Mouse (Mus musculus): ENCODE results near the gene Kdm4b. TPM values are rescaled to one million over a fixed set of nuclear protein-coding genes. Genes with fewer than 3 reads are reported as not detected.

The Kdm4b gene
- 10 to 100 TPM; 38.0 to 40.9 TPM for total RNA-seq (2021)

GRCm38 (mm10) chr17:56325450-56326152 lies at the start of gene Kdm4b:
Gene Kdm4b (plus strand): TSS chr17:56326062.
- intact Hi-C loops (cut with DNase I) = loop anchor here (2.0 kb wide), 1 partner anchor 33 kb away; the partner anchor contains the start of gene Plin3
- peak; percentile 96 to 98 for DNase-seq

GRCm38 (mm10) chr17:56276643-56277566 lies 49.0 kb upstream of the Kdm4b start, which contains the start of gene Ticam1:
Gene Ticam1 (minus strand): TSS chr17:56276786.
- intact Hi-C loops (cut with DNase I) = loop anchor here (1.0 kb wide), 1 partner anchor 13 kb away; no protein-coding TSS in a partner anchor
- peak; percentile 85 to 86 for DNase-seq

- intact Hi-C loops (cut with DNase I) = loop anchor here (1.0 kb wide), 1 partner anchor 13 kb away; no protein-coding TSS in a partner anchor
Observed at GRCm38 (mm10) chr17:56277567-56277893, 48.3 kb upstream of the Kdm4b start.

GRCm38 (mm10) chr17:56278340-56278739 lies 47.5 kb upstream of the Kdm4b start:
- intact Hi-C loops (cut with DNase I) = no loop called here

More at GRCm38 (mm10) chr17:56277567-56277893, 48.3 kb upstream of the Kdm4b start:
- no peak for DNase-seq

GRCm38 (mm10) chr17:56279481-56280155 lies 46.2 kb upstream of the Kdm4b start:
- peak; percentile 52 to 64 for DNase-seq
- intact Hi-C loops (cut with DNase I) = no loop called here

More at GRCm38 (mm10) chr17:56278340-56278739, 47.5 kb upstream of the Kdm4b start:
- DNase-seq = no peak

- intact Hi-C loops (cut with DNase I) = no loop called here
- DNase-seq = no peak
Observed at GRCm38 (mm10) chr17:56281193-56281592, 44.7 kb upstream of the Kdm4b start.

- DNase-seq = no peak
- intact Hi-C loops (cut with DNase I) = no loop called here
Observed at GRCm38 (mm10) chr17:56282802-56283201, 43.1 kb upstream of the Kdm4b start.

GRCm38 (mm10) chr17:56283316-56283715 lies 42.5 kb upstream of the Kdm4b start:
- no peak for DNase-seq

GRCm38 (mm10) chr17:56285995-56286394 lies 39.9 kb upstream of the Kdm4b start:
- DNase-seq = no peak
- intact Hi-C loops (cut with DNase I) = loop anchor here (5.0 kb wide), 1 partner anchor 296 kb away; the partner anchor contains the start of genes Safb and Safb2

More at GRCm38 (mm10) chr17:56283316-56283715, 42.5 kb upstream of the Kdm4b start:
- intact Hi-C loops (cut with DNase I) = no loop called here

GRCm38 (mm10) chr17:56287830-56288229 lies 38.0 kb upstream of the Kdm4b start:
- intact Hi-C loops (cut with DNase I) = loop anchor here (5.0 kb wide), 1 partner anchor 294 kb away; the partner anchor contains the start of genes Safb and Safb2
- peak in 1 of 2 experiments; percentile 53 for DNase-seq

GRCm38 (mm10) chr17:56288866-56289265 lies 37.0 kb upstream of the Kdm4b start:
- intact Hi-C loops (cut with DNase I) = loop anchor here (5.0 kb wide), 1 partner anchor 293 kb away; the partner anchor contains the start of genes Safb and Safb2

GRCm38 (mm10) chr17:56289371-56290331 lies 36.2 kb upstream of the Kdm4b start:
- DNase-seq = peak; percentile 60 to 67
- intact Hi-C loops (cut with DNase I) = loop anchor here (1.0 to 5.0 kb wide), 2 partner anchors 12 to 293 kb away; partner anchors contain the start of genes Safb and Safb2

More at GRCm38 (mm10) chr17:56288866-56289265, 37.0 kb upstream of the Kdm4b start:
- no peak for DNase-seq

GRCm38 (mm10) chr17:56290388-56291170 lies 35.3 kb upstream of the Kdm4b start:
- intact Hi-C loops (cut with DNase I) = loop anchor here (1.0 kb wide), 1 partner anchor 13 kb away; no protein-coding TSS in a partner anchor
- DNase-seq = peak; percentile 100

GRCm38 (mm10) chr17:56291171-56291511 lies 34.7 kb upstream of the Kdm4b start:
- peak; percentile 89 to 93 for DNase-seq
- intact Hi-C loops (cut with DNase I) = no loop called here

- no peak for DNase-seq
- intact Hi-C loops (cut with DNase I) = loop anchor here (2.0 kb wide), 2 partner anchors 35 to 59 kb away; partner anchors contain the start of gene Kdm4b
Observed at GRCm38 (mm10) chr17:56291826-56292475, 33.9 kb upstream of the Kdm4b start.

- intact Hi-C loops (cut with DNase I) = loop anchor here (2.0 kb wide), 2 partner anchors 34 to 58 kb away; partner anchors contain the start of gene Kdm4b
- DNase-seq = peak in 1 of 2 experiments; percentile 46
Observed at GRCm38 (mm10) chr17:56292531-56293222, 33.2 kb upstream of the Kdm4b start, which contains the start of gene Plin3. Gene Plin3 (minus strand): TSS chr17:56292873.

GRCm38 (mm10) chr17:56293291-56293690 lies 32.6 kb upstream of the Kdm4b start:
- intact Hi-C loops (cut with DNase I) = loop anchor here (2.0 kb wide), 2 partner anchors 34 to 58 kb away; partner anchors contain the start of gene Kdm4b
- DNase-seq = no peak
